Mouse (Mus musculus) lung, embryonic 16.5 days (tissue): ENCODE results near the gene Spen. TPM values are rescaled to one million over a fixed set of nuclear protein-coding genes. Genes with fewer than 3 reads are reported as not detected.

Experiments
- ATAC-seq: fragments of 200-750 bp; cut with Nextera tagmentation; 2 replicates; pipeline ENCODE4 v1.8.0; 2017; ENCODE audit warnings: low read depth, mild to moderate bottlenecking, moderate library complexity
- H3K27ac ChIP-seq: fragments of 300-500 bp; sonication (generic); 2 replicates; pipeline ENCODE4 v1.5.1; 2014; ENCODE audit warnings: mild to moderate bottlenecking, control low read depth, low read length
- H3K27me3 ChIP-seq: fragments of 300-500 bp; sonication (generic); 2 replicates; pipeline ENCODE4 v1.6.1; 2014; ENCODE audit warnings: low read depth, low read length, mixed read lengths; ENCODE audit not compliant: control insufficient read depth, insufficient read depth
- H3K36me3 ChIP-seq: fragments of 300-500 bp; sonication (generic); 2 replicates; pipeline ENCODE4 v1.6.1; 2014; ENCODE audit warnings: low read length; ENCODE audit not compliant: control insufficient read depth, insufficient read depth
- H3K4me1 ChIP-seq: fragments of 300-500 bp; sonication (generic); replicated peaks from 2 replicates; pipeline ENCODE4 v1.6.1; 2014; ENCODE audit warnings: low read length, mixed read lengths; ENCODE audit not compliant: control insufficient read depth, insufficient read depth
- H3K4me2 ChIP-seq: fragments of 300-500 bp; sonication (generic); 2 replicates; pipeline ENCODE4 v1.6.1; 2014; ENCODE audit warnings: low read depth, low read length, control low read depth
- H3K4me3 ChIP-seq: fragments of 300-500 bp; sonication (generic); 2 replicates; pipeline ENCODE4 v1.5.1; 2014; ENCODE audit warnings: mild to moderate bottlenecking, low read length, control low read depth
- H3K9ac ChIP-seq: fragments of 300-500 bp; sonication (generic); 2 replicates; pipeline ENCODE4 v1.6.1; 2014; ENCODE audit warnings: low read length, control low read depth
- H3K9me3 ChIP-seq: fragments of 300-500 bp; sonication (generic); 2 replicates; pipeline ENCODE4 v1.6.1; 2016; ENCODE audit warnings: low read length; ENCODE audit not compliant: control insufficient read depth
- WGBS: fragments of 180-500 bp; shearing (Covaris S2); extraction: QIAGEN DNeasy Blood & Tissue Kit; methylation state at CpG from one replicate; pipeline ENCODE4 v1.1.7; 2014; 5-methylcytosine and 5-hydroxymethylcytosine counted together
- polyA plus RNA-seq: library from polyadenylated mRNA; unstranded; fragments of >200 nt; fragmentation: Nextera tagmentation; extraction: Ambion mirVana; gene quantifications from 2 replicates; pipeline ENCODE4 v1.2.1, GENCODE M21; 2015

Gene Spen
- polyA plus RNA-seq, 1 experiment from 2014 or later = 6.9 TPM

- Histone ChIP-seq H3K4me1 (peaks cover 13% of the 10 kb centered on the region), H3K4me2 (peak within 1 kb of the TSS; percentile 80), H3K27me3 (no peaks in the 10 kb centered on the region), H3K4me3 (peak within 1 kb of the TSS; percentile 96), H3K9me3 (no peaks in the 10 kb centered on the region), H3K36me3 (peaks cover 12% of the 10 kb centered on the region), H3K27ac (peak within 1 kb of the TSS; percentile 37; the same call in 1 of the 2 replicates), H3K9ac (peak within 1 kb of the TSS; percentile 94)
- peak; percentile 95 for ATAC-seq
- WGBS = under 1% methylated on average over 62 of the region's 102 CpGs
These were observed 93.7 kb downstream of the Spen start, which contains the start of gene Zbtb17 for GRCm38 (mm10) chr4:141444451-141445327. TSS of gene Zbtb17 (plus strand) at chr4:141444654.

DNA sequence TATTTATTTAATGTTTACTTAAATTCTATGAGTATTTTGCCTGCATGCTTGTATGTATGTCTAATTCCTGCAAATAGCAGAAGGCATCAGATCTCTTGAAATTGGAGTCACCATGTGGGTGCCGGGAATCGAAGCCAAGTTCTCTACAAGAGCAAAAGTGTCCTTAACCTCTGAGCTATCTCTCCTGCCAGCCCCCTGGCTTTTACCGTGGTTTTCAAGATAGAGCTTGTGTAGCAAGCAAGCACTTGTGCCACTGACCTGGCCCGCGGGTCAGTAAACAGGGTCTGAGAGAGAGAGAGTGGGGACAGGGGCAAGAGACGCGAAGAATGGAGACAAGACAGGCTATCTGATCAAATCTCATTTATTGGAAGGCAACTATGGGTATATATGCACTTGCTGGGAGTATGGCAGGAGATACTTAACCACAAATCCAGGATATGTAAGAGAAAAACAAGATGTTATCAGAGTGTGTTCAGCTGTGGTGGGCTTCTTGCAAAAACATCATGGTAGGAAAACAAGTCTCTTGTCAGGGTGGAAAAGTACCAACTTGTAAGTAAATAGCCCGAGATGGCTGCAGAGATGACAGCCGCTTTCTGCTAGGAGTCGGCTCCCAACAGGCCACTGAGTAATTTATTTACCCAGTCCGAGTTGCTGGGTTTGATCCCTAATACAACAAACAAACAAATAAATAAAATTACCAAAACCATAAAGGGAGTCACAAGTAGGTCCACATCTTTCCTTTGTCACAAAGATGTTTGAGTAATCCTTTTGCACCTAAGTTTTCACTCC, 94.6 kb downstream of the Spen start:
- ATAC-seq = no peak
- peak overlapping the region; percentile 94 for H3K9ac ChIP-seq
- peak overlapping the region; percentile 70 for H3K4me2 ChIP-seq
- peak overlapping the region; percentile 96 for H3K4me3 ChIP-seq
- H3K27ac ChIP-seq = no peak overlapping the region
- no peaks in the 10 kb centered on the region for H3K27me3 ChIP-seq
- H3K4me1 ChIP-seq = peaks cover 13% of the 10 kb centered on the region
- WGBS = 34% methylated on average over 11 of the region's 11 CpGs
- H3K36me3 ChIP-seq = peaks cover 5% of the 10 kb centered on the region; the same call in 1 of the 2 replicates
- no peaks in the 10 kb centered on the region for H3K9me3 ChIP-seq

GRCm38 (mm10) chr4:141440877-141441276, 97.5 kb downstream of the Spen start:
- ATAC-seq = no peak
- Histone ChIP-seq H3K27me3 (no peaks in the 10 kb centered on the region), H3K4me1 (peaks cover 12% of the 10 kb centered on the region), H3K27ac (no peak overlapping the region), H3K4me3 (no peak overlapping the region), H3K4me2 (no peak overlapping the region), H3K36me3 (no peaks in the 10 kb centered on the region), H3K9ac (no peak overlapping the region), H3K9me3 (no peaks in the 10 kb centered on the region)

DNA sequence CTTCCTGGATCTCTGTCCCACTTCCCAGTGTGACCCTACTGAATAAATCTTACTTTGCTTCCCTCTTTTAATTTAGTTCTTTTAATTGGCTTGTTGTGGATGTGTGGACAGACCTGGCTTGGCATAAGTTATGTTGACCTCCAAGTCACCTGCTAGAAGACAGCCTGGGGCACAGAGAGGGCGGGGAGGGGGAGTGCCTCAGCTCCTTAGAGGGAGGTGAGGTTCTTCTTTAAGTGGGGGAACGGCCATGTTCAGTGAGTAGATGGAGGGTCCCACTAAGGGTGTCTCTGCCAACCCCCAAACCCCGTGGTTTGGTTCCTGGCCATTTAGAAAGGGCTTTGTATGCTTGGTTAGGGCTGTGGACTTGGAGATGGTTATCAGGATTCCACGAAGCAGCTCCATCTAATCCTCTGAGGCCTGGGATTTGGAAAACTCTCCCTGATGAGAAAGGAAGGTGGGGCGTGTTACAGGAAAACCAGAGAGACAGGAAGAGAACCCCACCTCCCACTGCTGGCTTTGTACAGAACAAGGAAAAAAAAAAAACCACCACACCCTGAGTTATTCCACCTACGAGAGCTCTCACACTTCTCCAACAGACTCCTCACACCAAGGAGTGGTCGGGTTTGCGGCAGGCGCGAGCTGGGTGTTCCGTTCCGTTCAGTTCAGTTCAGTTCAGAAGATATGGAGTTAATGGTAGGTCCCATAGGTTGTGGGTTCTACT, 99.2 kb downstream of the Spen start:
- Histone ChIP-seq H3K4me3 (no peak overlapping the region), H3K9me3 (no peaks in the 10 kb centered on the region), H3K4me1 (peaks cover 4% of the 10 kb centered on the region), H3K36me3 (no peaks in the 10 kb centered on the region), H3K27me3 (no peaks in the 10 kb centered on the region), H3K4me2 (no peak overlapping the region), H3K27ac (no peak overlapping the region), H3K9ac (no peak overlapping the region)
- WGBS = 73% methylated on average over 12 of the region's 12 CpGs
- no peak for ATAC-seq

DNA sequence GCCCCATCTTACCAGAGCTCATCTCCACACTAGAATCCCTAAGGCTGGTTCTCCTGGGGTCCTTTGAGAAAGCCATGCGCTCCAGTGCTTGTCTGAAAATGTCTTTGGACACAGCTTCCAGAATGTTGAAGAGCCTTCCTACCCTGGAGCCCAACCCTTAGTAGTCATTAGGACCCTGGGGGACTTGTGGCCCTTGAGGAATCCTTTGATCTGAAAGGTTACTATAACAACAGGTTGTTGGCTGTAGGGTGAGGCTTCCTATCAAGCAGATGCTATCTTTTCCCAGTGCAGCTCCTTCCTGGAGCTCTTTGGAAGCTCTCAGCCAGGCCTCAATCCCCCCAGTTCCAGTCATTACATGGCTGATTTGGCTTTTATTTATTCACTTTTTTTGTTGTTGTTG, 102.4 kb downstream of the Spen start, which contains the start of gene Srarp:
Gene Srarp (minus strand): TSS at position 132 of the 400 bp plus-strand sequence.
- Histone ChIP-seq H3K4me1 (no peaks in the 10 kb centered on the region), H3K36me3 (no peaks in the 10 kb centered on the region), H3K9me3 (no peaks in the 10 kb centered on the region), H3K4me2 (no peak within 1 kb of the TSS), H3K27me3 (no peaks in the 10 kb centered on the region), H3K4me3 (no peak within 1 kb of the TSS), H3K9ac (no peak within 1 kb of the TSS), H3K27ac (no peak within 1 kb of the TSS)
- ATAC-seq = no peak
- 82% methylated on average over 1 of the region's 1 CpGs for WGBS

GRCm38 (mm10) chr4:141433191-141433590, 105.2 kb downstream of the Spen start:
- H3K9me3 ChIP-seq = no peaks in the 10 kb centered on the region
- 80% methylated on average over 18 of the region's 18 CpGs for WGBS
- no peak for ATAC-seq

GRCm38 (mm10) chr4:141432666-141433065, 105.7 kb downstream of the Spen start:
- Histone ChIP-seq H3K9ac (no peak overlapping the region), H3K4me3 (no peak overlapping the region), H3K27ac (no peak overlapping the region), H3K4me1 (no peaks in the 10 kb centered on the region), H3K27me3 (no peaks in the 10 kb centered on the region), H3K36me3 (no peaks in the 10 kb centered on the region), H3K9me3 (no peaks in the 10 kb centered on the region), H3K4me2 (no peak overlapping the region)
- ATAC-seq = no peak
- 36% methylated on average over 14 of the region's 14 CpGs for WGBS

More at GRCm38 (mm10) chr4:141433191-141433590, 105.2 kb downstream of the Spen start:
- H3K27ac ChIP-seq = no peak overlapping the region
- H3K36me3 ChIP-seq = no peaks in the 10 kb centered on the region
- no peaks in the 10 kb centered on the region for H3K27me3 ChIP-seq
- H3K4me1 ChIP-seq = no peaks in the 10 kb centered on the region
- no peak overlapping the region for H3K4me3 ChIP-seq
- no peak overlapping the region for H3K4me2 ChIP-seq
- no peak overlapping the region for H3K9ac ChIP-seq

DNA sequence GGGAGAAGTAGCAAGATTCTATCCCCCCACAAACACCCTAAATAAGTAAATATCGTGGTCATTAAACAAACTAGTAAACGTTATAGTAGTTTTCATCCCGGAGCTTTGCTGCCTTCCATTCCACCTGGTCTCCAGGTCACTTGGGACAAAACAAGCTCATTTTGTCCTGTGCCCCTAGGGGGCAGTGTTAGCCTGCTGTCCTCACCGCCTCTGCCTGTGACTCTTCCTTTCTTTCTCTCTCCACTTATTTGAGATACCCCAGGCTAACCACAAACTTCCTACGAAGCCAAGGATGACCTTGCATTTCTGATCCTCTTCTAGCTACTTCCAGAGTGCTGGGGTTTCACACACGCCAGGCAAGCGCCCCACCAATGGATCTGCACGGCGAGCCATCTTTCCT, 107.4 kb downstream of the Spen start:
- Histone ChIP-seq H3K4me2 (no peak overlapping the region), H3K9me3 (no peaks in the 10 kb centered on the region), H3K27me3 (no peaks in the 10 kb centered on the region), H3K9ac (no peak overlapping the region; the same call in 1 of the 2 replicates), H3K4me1 (peaks cover 9% of the 10 kb centered on the region), H3K4me3 (no peak overlapping the region), H3K27ac (no peak overlapping the region), H3K36me3 (no peaks in the 10 kb centered on the region)
- 44% methylated on average over 9 of the region's 9 CpGs for WGBS
- ATAC-seq = no peak
